Mouse (Mus musculus): ENCODE results near the gene Itgb3. TPM values are rescaled to one million over a fixed set of nuclear protein-coding genes. Genes with fewer than 3 reads are reported as not detected.

The Itgb3 gene
- 12.1 and 14.7 TPM in 2 replicates for polyA plus RNA-seq (2012; rRNA removed)

DNA sequence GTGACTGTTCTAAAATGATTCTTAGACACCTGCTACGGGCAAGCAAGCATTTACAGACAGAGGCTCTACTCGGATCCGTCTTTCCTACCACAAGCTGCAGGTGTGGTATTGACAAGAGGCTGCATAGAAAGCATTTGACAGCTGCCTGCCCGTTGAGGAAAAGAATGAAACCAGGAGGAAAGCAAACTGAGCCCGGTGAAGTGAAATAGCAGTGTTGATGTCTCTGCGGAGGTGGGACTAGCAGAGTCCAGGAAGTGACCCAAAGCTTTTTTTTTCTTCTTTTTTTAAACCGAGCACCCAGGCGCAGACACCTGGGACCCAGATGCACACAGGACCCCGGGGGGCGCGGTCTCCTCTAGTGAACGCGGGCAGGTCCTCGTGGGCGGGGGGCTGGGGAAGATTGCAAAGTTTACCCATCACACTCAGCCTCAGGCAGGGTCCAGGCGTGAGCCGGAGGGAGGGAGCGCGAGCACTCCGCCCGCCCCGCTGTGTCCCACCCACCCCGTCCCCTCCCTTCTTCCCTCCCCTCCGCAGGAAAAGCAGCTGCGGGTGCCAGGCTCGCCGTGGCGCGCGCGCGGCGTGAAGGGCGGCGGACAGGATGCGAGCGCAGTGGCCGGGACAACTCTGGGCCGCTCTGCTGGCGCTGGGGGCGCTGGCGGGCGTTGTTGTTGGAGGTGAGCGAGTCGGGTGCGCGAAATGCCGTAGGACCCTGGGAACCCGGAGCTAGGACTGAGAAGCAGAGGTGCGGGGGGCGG is at the start of gene Itgb3:
Gene Itgb3, plus strand, starts transcription at position 510 of the 755 bp plus-strand sequence.
- Histone ChIP-seq H3K4me3 (ENCODE audit: control insufficient read depth, insufficient read depth, low read length) (peak within 1 kb of the TSS; percentile 63), H3K27ac (ENCODE audit: control insufficient read depth, insufficient read depth, low read length) (peak within 1 kb of the TSS; percentile 54; the same call in 1 of the 2 replicates), H3K27me3 (ENCODE audit: control insufficient read depth, insufficient read depth, low read length) (no peaks in the 10 kb centered on the region), H3K36me3 (ENCODE audit: control insufficient read depth, insufficient read depth, low read length) (no peaks in the 10 kb centered on the region), H3K4me1 (replicated peaks; ENCODE audit: control insufficient read depth, insufficient read depth, low read length) (peaks cover 11% of the 10 kb centered on the region)
- under 1% methylated on average over 50 of the region's 51 CpGs for WGBS
- peak; percentile 46; the same call in 1 of the 2 replicates for TF ChIP-seq CTCF (IDR thresholded peaks at IDR 0.05; ENCODE audit: borderline replicate concordance, control insufficient read depth, extremely low read depth, insufficient read depth, low read length, poor library complexity)
- 0 out of 2 replicates have a peak, but pooled peaks have one; percentile 12 for TF ChIP-seq POLR2A (IDR thresholded peaks at IDR 0.05; ENCODE audit: control insufficient read depth, extremely low read depth, insufficient read depth, low read length, poor library complexity)
- DNase-seq, result peak; percentile 80

DNA sequence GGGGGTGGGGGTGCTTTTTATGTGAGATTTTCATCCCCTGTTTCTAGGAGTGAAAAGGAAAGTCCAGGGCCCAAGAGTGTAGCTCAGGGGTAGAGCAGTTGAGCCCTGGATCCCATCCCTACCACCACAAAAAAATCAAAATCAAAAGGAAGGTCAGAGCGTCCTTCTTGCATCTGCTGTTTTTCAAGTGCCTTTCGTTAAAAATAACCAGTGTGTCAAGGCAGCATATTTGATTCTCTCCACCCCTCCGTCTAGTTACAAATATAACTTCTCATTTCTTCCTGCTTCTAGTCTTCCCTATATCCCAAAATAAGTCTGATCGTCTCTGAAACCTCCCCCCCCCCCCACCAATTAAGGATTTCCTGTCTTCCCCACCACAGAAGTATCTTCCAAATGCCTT is 49.7 kb upstream of the Itgb3 start:
- Histone ChIP-seq H3K27me3 (ENCODE audit: control insufficient read depth, insufficient read depth, low read length) (no peaks in the 10 kb centered on the region), H3K4me3 (ENCODE audit: control insufficient read depth, insufficient read depth, low read length) (no peak overlapping the region), H3K27ac (ENCODE audit: control insufficient read depth, insufficient read depth, low read length) (no peak overlapping the region), H3K4me1 (replicated peaks; ENCODE audit: control insufficient read depth, insufficient read depth, low read length) (no peaks in the 10 kb centered on the region), H3K36me3 (ENCODE audit: control insufficient read depth, insufficient read depth, low read length) (no peaks in the 10 kb centered on the region)
- WGBS, result 65% methylated on average over 4 of the region's 4 CpGs
- no peak for DNase-seq
- TF ChIP-seq POLR2A (IDR thresholded peaks at IDR 0.05; ENCODE audit: control insufficient read depth, extremely low read depth, insufficient read depth, low read length, poor library complexity) (no peak), CTCF (IDR thresholded peaks at IDR 0.05; ENCODE audit: borderline replicate concordance, control insufficient read depth, extremely low read depth, insufficient read depth, low read length, poor library complexity) (no peak)

DNA sequence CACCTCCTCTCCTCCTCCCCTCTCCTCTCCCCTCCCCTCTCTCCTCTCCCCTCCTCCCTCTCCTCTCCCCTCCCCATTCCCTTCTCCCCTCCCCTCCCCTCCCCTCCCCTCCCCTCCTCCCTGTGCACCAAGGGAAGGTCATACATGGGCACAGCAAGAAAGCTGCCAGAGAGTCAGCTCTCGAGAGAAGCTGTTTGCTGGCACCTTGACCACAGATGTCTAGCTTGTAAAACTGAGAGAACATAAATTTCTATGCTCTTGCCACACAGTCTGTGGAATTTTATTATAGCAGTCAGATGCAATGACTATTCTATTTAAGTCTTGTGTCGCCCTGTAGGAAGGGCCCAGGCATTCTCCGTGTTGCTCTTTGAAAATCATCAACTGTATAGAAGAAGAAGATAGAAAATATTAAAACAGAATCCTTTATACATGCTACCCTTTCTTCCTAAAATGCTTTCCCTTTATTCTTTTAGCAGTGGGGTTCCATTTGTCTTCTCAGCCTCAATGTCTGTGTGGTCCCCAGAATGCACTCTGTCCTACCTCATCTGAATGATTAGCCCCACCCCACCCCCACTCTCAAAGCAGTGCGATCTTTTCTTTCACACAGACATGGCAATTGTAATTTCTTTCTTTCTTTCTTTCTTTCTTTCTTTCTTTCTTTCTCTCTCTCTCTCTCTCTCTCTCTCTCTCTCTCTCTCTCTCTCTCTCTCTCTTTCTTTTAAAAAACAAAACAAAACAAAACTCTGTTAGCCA is 49.0 kb upstream of the Itgb3 start:
- TF ChIP-seq CTCF (IDR thresholded peaks at IDR 0.05; ENCODE audit: borderline replicate concordance, control insufficient read depth, extremely low read depth, insufficient read depth, low read length, poor library complexity), result no peak
- no peak for TF ChIP-seq POLR2A (IDR thresholded peaks at IDR 0.05; ENCODE audit: control insufficient read depth, extremely low read depth, insufficient read depth, low read length, poor library complexity)
- no peaks in the 10 kb centered on the region for H3K4me1 ChIP-seq (replicated peaks; ENCODE audit: control insufficient read depth, insufficient read depth, low read length)
- no peaks in the 10 kb centered on the region for H3K36me3 ChIP-seq (ENCODE audit: control insufficient read depth, insufficient read depth, low read length)
- H3K27ac ChIP-seq (ENCODE audit: control insufficient read depth, insufficient read depth, low read length), result no peak overlapping the region
- no peak overlapping the region for H3K4me3 ChIP-seq (ENCODE audit: control insufficient read depth, insufficient read depth, low read length)
- H3K27me3 ChIP-seq (ENCODE audit: control insufficient read depth, insufficient read depth, low read length), result no peaks in the 10 kb centered on the region
- no peak for DNase-seq
- WGBS, result 80% methylated on average over 4 of the region's 4 CpGs

DNA sequence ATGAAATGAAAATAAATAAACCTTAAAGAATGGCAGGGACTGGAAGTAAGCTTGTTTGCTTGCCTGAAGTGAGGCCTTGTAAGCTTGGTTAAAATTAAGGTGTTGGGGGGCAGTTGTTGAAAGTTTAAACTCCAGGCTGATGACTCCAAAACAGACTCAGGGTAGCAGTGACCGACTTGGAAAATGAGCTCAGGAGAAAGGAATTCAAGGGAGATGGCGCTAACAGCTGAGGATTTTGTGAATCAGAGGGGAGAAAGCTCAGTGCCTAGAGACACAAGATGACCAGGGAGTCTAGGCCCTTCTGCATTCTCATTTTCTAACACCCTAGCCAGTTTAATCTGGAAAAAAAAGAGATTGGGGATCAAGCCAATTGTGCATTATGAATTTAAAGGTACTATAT is 46.8 kb upstream of the Itgb3 start:
- no peak overlapping the region for H3K4me3 ChIP-seq (ENCODE audit: control insufficient read depth, insufficient read depth, low read length)
- no peaks in the 10 kb centered on the region for H3K4me1 ChIP-seq (replicated peaks; ENCODE audit: control insufficient read depth, insufficient read depth, low read length)
- H3K27ac ChIP-seq (ENCODE audit: control insufficient read depth, insufficient read depth, low read length), result no peak overlapping the region
- H3K27me3 ChIP-seq (ENCODE audit: control insufficient read depth, insufficient read depth, low read length), result no peaks in the 10 kb centered on the region
- no peak for DNase-seq
- WGBS, result 83% methylated on average over 2 of the region's 2 CpGs
- H3K36me3 ChIP-seq (ENCODE audit: control insufficient read depth, insufficient read depth, low read length), result no peaks in the 10 kb centered on the region
- TF ChIP-seq POLR2A (IDR thresholded peaks at IDR 0.05; ENCODE audit: control insufficient read depth, extremely low read depth, insufficient read depth, low read length, poor library complexity) (no peak), CTCF (IDR thresholded peaks at IDR 0.05; ENCODE audit: borderline replicate concordance, control insufficient read depth, extremely low read depth, insufficient read depth, low read length, poor library complexity) (no peak)

DNA sequence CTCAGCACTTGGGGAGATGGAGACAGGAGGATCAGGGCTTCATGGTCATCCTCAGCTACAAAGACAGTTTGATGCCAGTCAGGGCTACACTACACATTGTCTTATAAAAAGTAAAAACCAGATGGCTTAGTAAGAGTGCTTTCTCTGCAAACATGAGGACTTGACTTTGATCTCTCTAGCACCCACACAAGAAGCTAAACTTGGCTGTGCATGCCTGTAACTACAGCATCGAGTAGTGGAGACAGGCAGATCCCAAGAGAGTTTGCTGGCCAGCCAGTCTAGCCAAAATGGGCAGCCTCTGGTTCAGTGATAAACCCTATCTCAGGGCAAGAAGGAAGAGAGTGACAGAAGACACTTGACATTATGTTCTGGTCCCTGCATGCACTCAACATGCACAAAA is 44.3 kb upstream of the Itgb3 start:
- Histone ChIP-seq H3K36me3 (ENCODE audit: control insufficient read depth, insufficient read depth, low read length) (no peaks in the 10 kb centered on the region), H3K4me3 (ENCODE audit: control insufficient read depth, insufficient read depth, low read length) (no peak overlapping the region), H3K27ac (ENCODE audit: control insufficient read depth, insufficient read depth, low read length) (no peak overlapping the region), H3K4me1 (replicated peaks; ENCODE audit: control insufficient read depth, insufficient read depth, low read length) (no peaks in the 10 kb centered on the region), H3K27me3 (ENCODE audit: control insufficient read depth, insufficient read depth, low read length) (no peaks in the 10 kb centered on the region)
- no peak for DNase-seq
- WGBS, result 83% methylated on average over 1 of the region's 1 CpGs
- TF ChIP-seq POLR2A (IDR thresholded peaks at IDR 0.05; ENCODE audit: control insufficient read depth, extremely low read depth, insufficient read depth, low read length, poor library complexity) (no peak), CTCF (IDR thresholded peaks at IDR 0.05; ENCODE audit: borderline replicate concordance, control insufficient read depth, extremely low read depth, insufficient read depth, low read length, poor library complexity) (no peak)

DNA sequence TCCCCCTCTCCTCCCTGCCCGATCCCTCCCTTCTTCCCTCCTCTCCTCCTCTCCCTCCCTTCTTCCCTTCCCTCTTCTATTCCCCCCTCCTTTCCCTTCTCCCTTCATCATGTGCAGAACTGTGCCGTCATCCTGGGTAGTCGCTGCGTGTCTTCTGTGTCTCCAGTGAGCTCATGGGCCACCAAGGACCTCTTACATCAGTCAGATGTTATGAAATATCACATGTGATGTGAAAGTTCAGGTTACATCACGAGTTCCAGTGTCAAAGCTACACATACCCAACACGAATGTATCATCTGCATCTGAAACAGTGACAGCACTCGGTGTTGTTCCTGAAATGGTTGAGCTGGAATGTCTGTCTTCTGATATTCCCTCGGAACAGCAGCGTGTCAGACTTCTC is 42.6 kb upstream of the Itgb3 start:
- Histone ChIP-seq H3K27me3 (ENCODE audit: control insufficient read depth, insufficient read depth, low read length) (no peaks in the 10 kb centered on the region), H3K36me3 (ENCODE audit: control insufficient read depth, insufficient read depth, low read length) (no peaks in the 10 kb centered on the region), H3K4me3 (ENCODE audit: control insufficient read depth, insufficient read depth, low read length) (no peak overlapping the region), H3K27ac (ENCODE audit: control insufficient read depth, insufficient read depth, low read length) (no peak overlapping the region), H3K4me1 (replicated peaks; ENCODE audit: control insufficient read depth, insufficient read depth, low read length) (no peaks in the 10 kb centered on the region)
- TF ChIP-seq CTCF (IDR thresholded peaks at IDR 0.05; ENCODE audit: borderline replicate concordance, control insufficient read depth, extremely low read depth, insufficient read depth, low read length, poor library complexity) (no peak), POLR2A (IDR thresholded peaks at IDR 0.05; ENCODE audit: control insufficient read depth, extremely low read depth, insufficient read depth, low read length, poor library complexity) (no peak)
- no peak for DNase-seq
- 94% methylated on average over 9 of the region's 9 CpGs for WGBS

Data from thymus, adult 2 months (tissue).